Mouse (Mus musculus): ENCODE results near the gene Ugcg.
"Not testable (repeated sequence)": the region's sequence is repeated elsewhere in the genome, so short reads cannot be mapped to it uniquely, and the experiment has no call there.

Gene Ugcg

GRCm38 (mm10) chr4:59257866-59258265 is 68.8 kb downstream of the Ugcg start:
- DNase-seq (ENCODE audit: extremely low spot score): no peak

- no peak for DNase-seq (ENCODE audit: extremely low spot score)
Measured at GRCm38 (mm10) chr4:59258771-59259170, 69.7 kb downstream of the Ugcg start.

- DNase-seq (ENCODE audit: extremely low spot score): no peak
Measured at GRCm38 (mm10) chr4:59259806-59260205, 70.7 kb downstream of the Ugcg start.

GRCm38 (mm10) chr4:59260871-59261515 is 71.9 kb downstream of the Ugcg start:
- DNase-seq (ENCODE audit: extremely low spot score): no peak

- not testable (repeated sequence) for DNase-seq (ENCODE audit: extremely low spot score)
Measured at GRCm38 (mm10) chr4:59261582-59261981, 72.5 kb downstream of the Ugcg start.

GRCm38 (mm10) chr4:59262156-59262555 is 73.1 kb downstream of the Ugcg start:
- no peak for DNase-seq (ENCODE audit: extremely low spot score)

- DNase-seq (ENCODE audit: extremely low spot score): no peak
Measured at GRCm38 (mm10) chr4:59263418-59263817, 74.4 kb downstream of the Ugcg start.

- DNase-seq (ENCODE audit: extremely low spot score): no peak
Measured at GRCm38 (mm10) chr4:59264611-59265095, 75.6 kb downstream of the Ugcg start.

GRCm38 (mm10) chr4:59265182-59265581 is 76.1 kb downstream of the Ugcg start:
- no peak for DNase-seq (ENCODE audit: extremely low spot score)

- no peak for DNase-seq (ENCODE audit: extremely low spot score)
Measured at GRCm38 (mm10) chr4:59265631-59266030, 76.6 kb downstream of the Ugcg start.
